Mouse (Mus musculus) kidney, adult 18-20 months (tissue): Measurements from ENCODE around the gene Col11a1.
A peak's percentile ranks its signal among the peaks of the same experiment; 100 is the strongest.

ENCODE experiments used
- DNase-seq: peaks from one replicate; pipeline ENCODE4 v3.0.0; 2021

Col11a1 gene

GRCm38 (mm10) chr3:114029971-114030635 is at the start of gene Col11a1:
Col11a1 (plus strand) TSS chr3:114030540.
- peak; percentile 5 for DNase-seq

- DNase-seq, result no peak
Observed at GRCm38 (mm10) chr3:113990936-113991335, 39.4 kb upstream of the Col11a1 start.

- DNase-seq, result no peak
Observed at GRCm38 (mm10) chr3:114030886-114031285, 546 bp downstream of the Col11a1 start.

- no peak for DNase-seq
Observed at GRCm38 (mm10) chr3:114031351-114032213, 1.2 kb downstream of the Col11a1 start.

GRCm38 (mm10) chr3:114032333-114032732 is 2.0 kb downstream of the Col11a1 start:
- no peak for DNase-seq

GRCm38 (mm10) chr3:114052406-114052805 is 22.1 kb downstream of the Col11a1 start:
- no peak for DNase-seq

GRCm38 (mm10) chr3:114053501-114053900 is 23.2 kb downstream of the Col11a1 start:
- DNase-seq, result no peak

- no peak for DNase-seq
Observed at GRCm38 (mm10) chr3:114065123-114065522, 34.8 kb downstream of the Col11a1 start.

GRCm38 (mm10) chr3:114065587-114065986 is 35.2 kb downstream of the Col11a1 start:
- no peak for DNase-seq

GRCm38 (mm10) chr3:114099335-114099734 is 69.0 kb downstream of the Col11a1 start:
- no peak for DNase-seq

GRCm38 (mm10) chr3:114107099-114107498 is 76.8 kb downstream of the Col11a1 start:
- DNase-seq, result no peak

GRCm38 (mm10) chr3:114147140-114147539 is 116.8 kb downstream of the Col11a1 start:
- no peak for DNase-seq

- DNase-seq, result no peak
Observed at GRCm38 (mm10) chr3:114197964-114198750, 167.8 kb downstream of the Col11a1 start.

GRCm38 (mm10) chr3:114212255-114212654 is 181.9 kb downstream of the Col11a1 start:
- DNase-seq, result no peak

- DNase-seq, result no peak
Observed at GRCm38 (mm10) chr3:114216105-114216504, 185.8 kb downstream of the Col11a1 start.

- DNase-seq, result no peak
Observed at GRCm38 (mm10) chr3:114229501-114229900, 199.2 kb downstream of the Col11a1 start.
